Mouse (Mus musculus) stomach, embryonic 14.5 days (tissue): ENCODE results near the gene Dstn. TPM values are rescaled to one million over a fixed set of nuclear protein-coding genes. Genes with fewer than 3 reads are reported as not detected.

Source experiments
- ATAC-seq: fragments of 200-750 bp; cut with Nextera tagmentation; 2 replicates; pipeline ENCODE4 v1.8.0; 2017; ENCODE audit warnings: low read depth, moderate TSS enrichment; ENCODE audit not compliant: insufficient number of reproducible peaks, insufficient read depth, low FRiP score
- H3K27ac ChIP-seq: fragments of 300-500 bp; sonication (generic); 2 replicates; pipeline ENCODE4 v1.5.1; 2014; ENCODE audit warnings: mild to moderate bottlenecking, low read length, moderate library complexity, mixed read lengths
- H3K27me3 ChIP-seq: fragments of 300-500 bp; sonication (generic); 2 replicates; pipeline ENCODE4 v1.6.1; 2014; ENCODE audit warnings: low read length, control low read depth, mixed read lengths; ENCODE audit not compliant: control insufficient read depth, insufficient read depth
- H3K36me3 ChIP-seq: fragments of 300-500 bp; sonication (generic); 2 replicates; pipeline ENCODE4 v1.6.1; 2014; ENCODE audit warnings: mild to moderate bottlenecking, control low read depth, low read length, moderate library complexity, mixed read lengths; ENCODE audit not compliant: control insufficient read depth, insufficient read depth
- H3K4me1 ChIP-seq: fragments of 300-500 bp; sonication (generic); 2 replicates; pipeline ENCODE4 v1.6.1; 2014; ENCODE audit warnings: low read length, control low read depth, mixed read lengths; ENCODE audit not compliant: control insufficient read depth, insufficient read depth
- H3K4me2 ChIP-seq: fragments of 300-500 bp; sonication (generic); replicated peaks from 2 replicates; pipeline ENCODE4 v1.6.1; 2014; ENCODE audit warnings: low read depth, low read length, control low read depth
- H3K4me3 ChIP-seq: fragments of 300-500 bp; sonication (generic); 2 replicates; pipeline ENCODE4 v1.5.1; 2014; ENCODE audit warnings: low read depth, low read length, control low read depth
- H3K9ac ChIP-seq: fragments of 300-500 bp; sonication (generic); replicated peaks from 2 replicates; pipeline ENCODE4 v1.6.1; 2014; ENCODE audit warnings: low read depth, mild to moderate bottlenecking, control low read depth, low read length, moderate library complexity, mixed read lengths
- H3K9me3 ChIP-seq: fragments of 300-500 bp; sonication (generic); 2 replicates; pipeline ENCODE4 v1.6.1; 2016; ENCODE audit warnings: low read depth, low read length, control low read depth; ENCODE audit not compliant: control insufficient read depth
- WGBS: fragments of 180-500 bp; shearing (Covaris S2); extraction: QIAGEN DNeasy Blood & Tissue Kit; methylation state at CpG from one replicate; pipeline ENCODE4 v1.1.7; 2014; 5-methylcytosine and 5-hydroxymethylcytosine counted together
- polyA plus RNA-seq: library from polyadenylated mRNA; unstranded; fragments of >200 nt; fragmentation: Nextera tagmentation; extraction: Ambion mirVana; gene quantifications from 2 replicates; pipeline ENCODE4 v1.2.1, GENCODE M21; 2014

The Dstn gene
- polyA plus RNA-seq, 1 experiment from 2014 or later = 841 TPM

DNA sequence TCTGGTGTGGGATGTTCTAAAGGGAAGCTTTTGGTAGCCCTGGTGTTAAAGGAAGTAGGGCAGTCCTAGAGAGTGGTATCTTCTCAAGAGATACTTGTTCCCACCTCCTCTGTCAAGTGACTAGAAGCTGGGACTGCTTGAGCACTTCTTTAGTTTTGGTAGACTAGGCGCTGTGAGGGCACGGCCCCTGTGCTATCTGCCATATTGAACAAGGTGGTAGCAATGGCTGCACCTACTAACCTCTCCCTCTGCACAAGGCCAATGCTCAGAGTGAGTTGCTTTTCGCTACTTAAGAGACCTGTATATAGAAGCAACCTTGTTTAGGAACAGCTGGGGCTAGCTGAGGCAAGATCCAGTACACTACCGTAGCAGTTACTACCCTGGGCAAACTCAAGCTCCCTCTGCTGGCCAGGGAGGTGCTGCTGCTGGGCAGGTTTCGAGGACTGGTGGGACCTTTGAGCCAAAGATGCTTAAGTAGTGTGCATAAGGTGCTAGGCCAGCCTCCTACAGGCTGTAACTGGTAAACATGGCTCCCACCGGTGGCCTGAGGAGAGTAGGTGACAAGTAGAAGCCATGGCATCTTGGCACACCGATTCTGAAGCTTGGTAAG lies 30.5 kb downstream of the Dstn start:
- ATAC-seq = peak; percentile 47; the same call in 1 of the 2 replicates
- H3K4me2 ChIP-seq = no peak overlapping the region
- no peak overlapping the region for H3K27ac ChIP-seq
- no peaks in the 10 kb centered on the region for H3K4me1 ChIP-seq
- H3K4me3 ChIP-seq = no peak overlapping the region
- H3K9ac ChIP-seq = no peak overlapping the region
- H3K27me3 ChIP-seq = no peaks in the 10 kb centered on the region
- H3K36me3 ChIP-seq = peaks cover 84% of the 10 kb centered on the region
- WGBS = 91% methylated on average over 7 of the region's 7 CpGs
- no peaks in the 10 kb centered on the region for H3K9me3 ChIP-seq

DNA sequence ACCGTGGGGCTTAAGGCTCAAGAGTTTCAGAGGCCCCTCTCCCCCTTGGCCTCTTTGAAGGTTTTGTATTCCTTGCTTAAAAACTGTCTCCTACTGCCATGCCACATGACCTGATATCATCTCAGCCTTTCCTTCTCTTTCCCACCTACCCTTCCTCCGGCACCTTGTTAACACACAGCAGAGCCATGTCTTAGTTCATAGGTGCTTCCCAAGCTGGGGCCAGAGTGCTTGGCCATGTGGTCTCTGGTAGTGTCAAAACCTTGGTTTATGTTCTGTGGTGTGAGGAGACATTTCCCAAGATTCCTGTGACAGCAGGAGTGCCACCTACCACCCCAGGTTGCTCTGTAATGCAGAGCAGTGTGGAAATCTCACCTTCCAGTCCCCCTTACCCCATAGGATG lies 31.3 kb downstream of the Dstn start:
- H3K9me3 ChIP-seq = no peaks in the 10 kb centered on the region
- no peaks in the 10 kb centered on the region for H3K4me1 ChIP-seq
- 90% methylated on average over 2 of the region's 2 CpGs for WGBS
- H3K36me3 ChIP-seq = peaks cover 86% of the 10 kb centered on the region
- no peaks in the 10 kb centered on the region for H3K27me3 ChIP-seq
- no peak for ATAC-seq
- no peak overlapping the region for H3K9ac ChIP-seq
- no peak overlapping the region for H3K27ac ChIP-seq
- no peak overlapping the region for H3K4me2 ChIP-seq
- no peak overlapping the region for H3K4me3 ChIP-seq

DNA sequence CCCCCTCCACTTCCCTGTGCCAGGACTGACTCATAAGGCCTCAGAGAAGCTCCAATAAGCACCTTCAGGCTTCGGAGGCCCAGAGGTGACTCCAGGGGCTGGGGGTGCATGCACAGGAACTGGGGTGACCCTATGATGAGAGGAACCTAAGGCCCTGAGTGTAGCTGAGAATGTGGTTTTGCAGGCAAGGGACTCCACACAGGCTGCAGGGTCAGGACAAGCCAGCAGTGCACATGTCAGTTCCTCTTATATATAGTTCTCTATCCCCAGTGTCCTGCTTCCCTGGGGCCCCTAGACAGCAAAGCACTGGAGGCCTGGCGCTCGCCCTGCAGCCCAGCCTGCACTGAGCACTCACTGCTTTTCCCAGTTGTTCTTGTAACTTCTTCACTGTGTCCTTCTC lies 32.9 kb downstream of the Dstn start:
- H3K27ac ChIP-seq = no peak overlapping the region
- no peak overlapping the region for H3K9ac ChIP-seq
- H3K4me2 ChIP-seq = no peak overlapping the region
- H3K4me1 ChIP-seq = no peaks in the 10 kb centered on the region
- H3K27me3 ChIP-seq = no peaks in the 10 kb centered on the region
- WGBS = 88% methylated on average over 3 of the region's 3 CpGs
- no peaks in the 10 kb centered on the region for H3K9me3 ChIP-seq
- no peak for ATAC-seq
- H3K36me3 ChIP-seq = peaks cover 91% of the 10 kb centered on the region
- no peak overlapping the region for H3K4me3 ChIP-seq

DNA sequence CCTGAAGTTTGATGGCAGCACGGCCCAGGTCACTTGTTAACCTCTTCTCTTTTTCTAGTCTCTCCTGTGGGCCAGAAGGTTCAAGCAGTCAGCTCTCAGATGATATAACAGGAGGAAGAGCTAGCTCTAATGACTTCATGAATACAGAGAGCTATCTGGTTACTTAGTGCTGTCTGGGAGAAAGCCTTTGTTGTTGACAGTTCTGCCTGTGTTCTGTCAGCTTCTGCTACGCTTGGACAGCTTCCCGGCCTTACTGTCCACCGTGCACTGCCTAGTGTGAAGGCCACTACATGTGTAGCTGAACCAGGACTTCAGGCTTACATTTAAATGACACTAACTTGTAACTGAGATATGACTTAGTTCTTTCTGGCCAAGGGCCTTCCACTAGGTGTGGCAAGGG lies 33.3 kb downstream of the Dstn start:
- H3K9ac ChIP-seq = no peak overlapping the region
- no peaks in the 10 kb centered on the region for H3K27me3 ChIP-seq
- WGBS = 78% methylated on average over 4 of the region's 4 CpGs
- no peaks in the 10 kb centered on the region for H3K4me1 ChIP-seq
- H3K36me3 ChIP-seq = peaks cover 96% of the 10 kb centered on the region
- H3K4me2 ChIP-seq = no peak overlapping the region
- H3K4me3 ChIP-seq = no peak overlapping the region
- no peak overlapping the region for H3K27ac ChIP-seq
- no peak for ATAC-seq
- no peaks in the 10 kb centered on the region for H3K9me3 ChIP-seq

DNA sequence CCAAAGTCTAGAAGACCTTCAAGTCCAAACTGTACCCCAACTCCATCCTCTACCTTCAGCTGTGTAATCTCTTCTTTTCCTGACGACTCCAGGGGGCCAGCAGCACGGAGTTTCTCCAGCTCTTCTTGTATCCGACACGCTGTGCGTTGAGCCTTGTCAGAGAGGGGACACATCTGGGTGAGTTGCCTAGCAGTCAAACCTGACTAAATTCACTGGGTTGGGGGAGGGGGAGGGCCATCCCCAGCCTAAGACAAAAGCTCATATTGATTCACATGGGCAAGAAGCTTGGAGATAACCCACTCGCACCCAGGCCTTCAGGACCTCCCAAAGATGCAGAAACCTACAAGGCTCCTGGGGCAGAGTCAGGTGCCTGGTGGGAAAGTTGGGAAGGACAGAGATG lies 34.1 kb downstream of the Dstn start:
- WGBS = 95% methylated on average over 6 of the region's 6 CpGs
- H3K36me3 ChIP-seq = peaks cover 96% of the 10 kb centered on the region
- H3K4me3 ChIP-seq = no peak overlapping the region

DNA sequence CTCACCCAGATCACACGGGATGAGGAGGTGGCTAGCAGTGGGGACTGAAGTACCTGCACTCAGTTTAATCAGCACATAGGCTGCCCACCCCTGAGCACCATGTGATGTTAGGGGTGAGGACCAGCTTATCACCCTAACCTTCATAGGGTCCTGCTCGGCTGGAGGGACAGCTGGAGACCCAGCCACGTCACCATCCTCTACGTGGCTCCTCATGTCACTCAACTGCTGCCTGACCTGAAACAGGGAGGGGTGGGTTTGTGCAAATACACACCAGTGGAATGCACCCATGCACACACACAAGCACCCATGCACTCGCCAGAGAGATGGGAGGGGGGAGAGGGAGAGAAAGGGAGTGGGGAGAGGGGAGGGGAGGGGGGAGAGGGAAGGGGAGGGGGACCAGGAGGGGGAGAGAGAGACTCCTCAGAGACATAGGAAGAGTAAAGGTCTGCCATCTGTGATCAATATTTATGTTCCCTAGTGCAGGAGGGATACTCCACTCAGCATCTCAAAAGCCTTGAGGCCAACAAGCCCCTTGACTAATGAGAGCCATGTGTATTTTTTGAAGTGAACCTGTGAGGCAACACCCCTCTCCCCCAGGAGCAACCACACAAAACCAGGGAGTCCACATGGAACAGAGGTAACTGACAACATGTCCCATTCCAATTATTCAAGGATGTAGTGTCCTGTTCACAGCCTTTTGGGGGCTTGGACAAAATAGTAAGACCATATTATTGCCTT lies 35.3 kb downstream of the Dstn start:
- H3K36me3 ChIP-seq = peaks cover 97% of the 10 kb centered on the region
- H3K4me2 ChIP-seq = no peak overlapping the region
- no peak for ATAC-seq
- H3K9me3 ChIP-seq = no peaks in the 10 kb centered on the region
- no peak overlapping the region for H3K4me3 ChIP-seq
- 78% methylated on average over 5 of the region's 5 CpGs for WGBS
- H3K27ac ChIP-seq = no peak overlapping the region
- H3K4me1 ChIP-seq = no peaks in the 10 kb centered on the region
- H3K9ac ChIP-seq = no peak overlapping the region
- no peaks in the 10 kb centered on the region for H3K27me3 ChIP-seq

More for the DNA sequence above, 34.1 kb downstream of the Dstn start:
- no peak for ATAC-seq
- no peak overlapping the region for H3K27ac ChIP-seq
- H3K4me1 ChIP-seq = no peaks in the 10 kb centered on the region
- no peak overlapping the region for H3K9ac ChIP-seq
- H3K9me3 ChIP-seq = no peaks in the 10 kb centered on the region
- no peak overlapping the region for H3K4me2 ChIP-seq
- H3K27me3 ChIP-seq = no peaks in the 10 kb centered on the region

- no peaks in the 10 kb centered on the region for H3K4me1 ChIP-seq
- H3K9ac ChIP-seq = no peak overlapping the region
- H3K4me2 ChIP-seq = no peak overlapping the region
- H3K36me3 ChIP-seq = peaks cover 96% of the 10 kb centered on the region
- H3K9me3 ChIP-seq = no peaks in the 10 kb centered on the region
- ATAC-seq = no peak
- no peak overlapping the region for H3K4me3 ChIP-seq
- no peaks in the 10 kb centered on the region for H3K27me3 ChIP-seq
- no peak overlapping the region for H3K27ac ChIP-seq
- WGBS = 82% methylated on average over 1 of the region's 1 CpGs
Observed at GRCm38 (mm10) chr2:143951028-143951420, 35.9 kb downstream of the Dstn start.

GRCm38 (mm10) chr2:143951546-143952315 lies 36.6 kb downstream of the Dstn start:
- peaks cover 96% of the 10 kb centered on the region for H3K36me3 ChIP-seq
- H3K27ac ChIP-seq = no peak overlapping the region
- H3K4me3 ChIP-seq = no peak overlapping the region
- H3K4me2 ChIP-seq = no peak overlapping the region
- ATAC-seq = 0 out of 2 replicates have a peak, but pooled peaks have one; percentile 12
- H3K4me1 ChIP-seq = no peaks in the 10 kb centered on the region
- no peaks in the 10 kb centered on the region for H3K27me3 ChIP-seq
- H3K9me3 ChIP-seq = no peaks in the 10 kb centered on the region
- 64% methylated on average over 5 of the region's 5 CpGs for WGBS
- H3K9ac ChIP-seq = no peak overlapping the region
